Mouse (Mus musculus) liver, adult (tissue): ENCODE results near the gene Kctd14.

Experiments
- GATA4 ChIP-seq: IDR thresholded peaks from 2 replicates; pipeline ENCODE4 v1.6.1; 2014; ENCODE audit warnings: mild to moderate bottlenecking, low read length; ENCODE audit not compliant: insufficient replicate concordance

Kctd14 gene

GRCm38 (mm10) chr7:97427778-97428420 lies 23.2 kb upstream of the Kctd14 start:
- TF ChIP-seq GATA4, result no peak

DNA sequence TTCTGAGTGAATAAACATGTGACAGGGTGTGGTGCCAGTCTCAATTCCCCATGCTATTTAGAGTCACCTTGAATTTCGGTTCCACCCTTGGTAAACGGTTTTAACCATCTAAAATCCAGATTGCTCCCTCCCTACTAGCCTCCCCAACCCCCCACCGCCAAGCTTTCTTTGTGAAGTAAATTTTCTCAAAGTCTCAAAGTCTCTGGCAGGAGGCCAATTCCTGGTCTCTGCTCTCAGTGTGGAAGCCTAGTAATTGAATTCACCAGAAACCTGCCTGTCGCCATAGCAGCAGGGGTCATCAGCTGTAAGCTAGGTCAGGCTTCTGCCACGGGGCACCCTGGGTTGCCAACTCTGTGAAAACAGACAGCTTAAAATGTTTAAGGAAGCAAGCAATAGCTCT lies 21.4 kb upstream of the Kctd14 start:
- TF ChIP-seq GATA4, result no peak

DNA sequence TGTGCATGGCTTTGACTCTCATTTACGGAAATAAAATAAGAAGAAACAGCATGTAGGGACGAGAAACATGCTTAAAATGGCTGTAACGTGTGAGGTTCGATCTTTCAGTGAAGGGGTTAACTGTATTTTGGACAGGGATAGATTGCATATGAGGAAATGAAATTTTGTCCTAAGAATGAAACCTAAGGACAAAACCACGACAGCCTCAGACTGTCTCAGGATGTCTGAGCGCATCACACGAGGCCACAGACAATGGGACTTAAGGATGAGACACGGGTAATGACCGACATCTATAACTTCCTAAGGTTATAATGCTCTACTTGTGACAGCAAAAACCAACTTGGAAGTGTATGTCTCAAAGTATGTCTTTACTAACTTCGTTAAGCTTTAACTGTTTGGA lies 16.6 kb upstream of the Kctd14 start:
- no peak for TF ChIP-seq GATA4

DNA sequence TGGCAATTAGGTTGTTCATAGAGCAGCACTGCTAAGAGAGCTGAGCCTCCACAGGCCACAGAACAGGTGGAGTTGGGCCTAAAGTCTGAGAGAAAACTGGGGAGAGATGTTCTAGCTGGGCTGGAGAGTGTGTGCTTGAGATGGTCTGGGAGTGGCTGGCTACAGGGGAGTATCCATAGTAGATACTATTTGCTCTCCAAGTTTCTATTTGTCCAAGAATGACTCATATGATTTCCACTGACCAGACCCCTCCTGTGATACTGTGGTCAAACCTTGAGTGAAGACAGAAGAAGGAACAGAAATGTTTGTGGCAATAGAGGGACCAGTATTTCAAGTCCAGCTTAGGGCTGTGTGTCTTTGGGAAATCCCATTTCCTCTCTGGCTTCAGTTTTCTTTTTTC lies 12.1 kb upstream of the Kctd14 start:
- no peak for TF ChIP-seq GATA4

DNA sequence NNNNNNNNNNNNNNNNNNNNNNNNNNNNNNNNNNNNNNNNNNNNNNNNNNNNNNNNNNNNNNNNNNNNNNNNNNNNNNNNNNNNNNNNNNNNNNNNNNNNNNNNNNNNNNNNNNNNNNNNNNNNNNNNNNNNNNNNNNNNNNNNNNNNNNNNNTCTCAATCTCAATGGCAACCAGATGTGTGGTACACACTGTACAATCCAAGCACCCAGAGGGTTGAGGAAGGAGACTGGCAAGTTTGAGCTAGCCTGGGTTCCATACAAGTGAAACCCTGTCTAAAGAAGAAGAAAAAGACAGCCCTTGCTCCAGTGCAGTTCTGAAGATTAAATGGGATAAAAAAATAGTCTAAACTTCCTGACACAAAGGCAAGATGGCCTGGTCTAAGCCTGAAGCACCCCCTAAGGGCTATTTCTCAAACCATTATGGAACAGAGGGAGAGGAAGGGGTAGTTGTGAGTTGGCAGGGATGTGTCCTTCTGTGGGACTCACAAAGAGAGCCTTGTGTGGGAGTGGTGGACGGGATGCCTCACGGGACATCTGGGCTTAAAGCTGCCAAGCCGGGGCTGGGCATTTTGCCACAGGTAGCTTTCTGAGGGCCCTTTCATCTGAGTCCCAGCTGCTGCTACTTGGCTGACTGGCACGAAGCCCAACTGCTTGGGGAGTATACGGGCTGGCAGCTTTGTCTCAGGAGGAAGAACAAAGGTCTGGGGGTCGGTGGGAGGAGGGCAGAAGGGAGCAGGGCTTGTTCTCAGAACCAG lies 4.8 kb upstream of the Kctd14 start:
- TF ChIP-seq GATA4, result no peak

- no peak for TF ChIP-seq GATA4
Observed at GRCm38 (mm10) chr7:97447050-97447531, 4.0 kb upstream of the Kctd14 start.

GRCm38 (mm10) chr7:97452196-97452595 lies 1.1 kb downstream of the Kctd14 start:
- no peak for TF ChIP-seq GATA4

DNA sequence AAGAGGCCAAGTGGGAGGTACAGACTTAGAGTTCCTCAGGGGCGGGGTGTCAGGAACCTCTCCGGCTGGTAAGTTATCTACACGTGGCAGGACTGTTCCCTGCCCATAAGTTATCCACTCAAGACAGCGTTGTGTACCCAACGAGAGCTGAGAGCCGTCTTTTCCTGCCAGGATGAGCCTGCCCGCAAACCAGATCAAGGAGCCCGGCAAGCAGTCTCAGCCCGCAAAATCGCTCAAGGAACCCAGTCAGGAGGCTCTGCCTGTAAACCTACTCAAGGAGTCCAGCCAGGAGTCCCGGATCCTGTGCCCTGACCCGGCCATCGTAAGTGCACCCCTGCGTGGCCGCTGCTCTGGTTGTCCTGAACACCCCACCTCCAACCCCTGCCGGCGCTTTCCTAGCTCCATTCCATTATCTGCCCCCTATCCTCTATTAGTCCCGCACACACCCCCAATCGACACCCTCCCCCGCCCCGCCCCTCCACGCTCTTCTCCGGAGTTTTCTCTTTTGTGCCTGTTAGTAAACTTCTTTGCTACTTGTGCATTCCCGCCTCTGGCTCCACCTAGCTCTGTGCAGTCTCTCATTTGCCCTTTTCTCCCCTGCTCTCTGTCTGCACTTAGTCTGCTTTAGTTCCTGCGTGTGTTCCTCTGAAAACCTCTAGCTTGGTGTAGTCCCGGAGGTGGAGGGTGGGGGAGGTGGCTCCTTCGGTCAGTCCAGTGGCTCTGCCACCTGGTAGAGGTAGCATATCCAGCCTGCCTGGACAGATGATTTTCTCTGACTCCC lies 2.2 kb downstream of the Kctd14 start:
- TF ChIP-seq GATA4, result no peak

- no peak for TF ChIP-seq GATA4
Observed at GRCm38 (mm10) chr7:97454795-97455194, 3.7 kb downstream of the Kctd14 start.

GRCm38 (mm10) chr7:97455577-97455976 lies 4.5 kb downstream of the Kctd14 start:
- TF ChIP-seq GATA4, result no peak

DNA sequence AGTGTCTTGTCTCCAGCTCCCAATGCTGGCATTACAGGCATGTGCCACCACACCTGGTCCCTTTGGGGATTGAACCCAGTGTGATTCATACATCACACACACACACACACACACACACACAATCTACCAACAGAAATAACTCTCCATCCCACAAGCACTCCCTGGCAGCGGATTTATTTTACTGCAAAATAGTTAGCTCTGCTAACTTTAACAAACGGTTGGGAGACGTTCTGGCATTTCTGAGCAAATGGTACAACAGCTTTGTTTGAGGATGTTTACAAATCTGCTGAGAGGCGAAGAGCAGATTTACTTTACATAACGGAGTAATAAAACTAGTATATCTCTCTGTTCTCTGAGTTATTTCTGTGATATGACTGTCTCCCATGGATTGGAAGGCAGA lies 21.9 kb downstream of the Kctd14 start:
- TF ChIP-seq GATA4, result no peak

GRCm38 (mm10) chr7:97479349-97479748 lies 28.2 kb downstream of the Kctd14 start:
- TF ChIP-seq GATA4, result no peak

- no peak for TF ChIP-seq GATA4
Observed at GRCm38 (mm10) chr7:97480290-97480689, 29.2 kb downstream of the Kctd14 start.

DNA sequence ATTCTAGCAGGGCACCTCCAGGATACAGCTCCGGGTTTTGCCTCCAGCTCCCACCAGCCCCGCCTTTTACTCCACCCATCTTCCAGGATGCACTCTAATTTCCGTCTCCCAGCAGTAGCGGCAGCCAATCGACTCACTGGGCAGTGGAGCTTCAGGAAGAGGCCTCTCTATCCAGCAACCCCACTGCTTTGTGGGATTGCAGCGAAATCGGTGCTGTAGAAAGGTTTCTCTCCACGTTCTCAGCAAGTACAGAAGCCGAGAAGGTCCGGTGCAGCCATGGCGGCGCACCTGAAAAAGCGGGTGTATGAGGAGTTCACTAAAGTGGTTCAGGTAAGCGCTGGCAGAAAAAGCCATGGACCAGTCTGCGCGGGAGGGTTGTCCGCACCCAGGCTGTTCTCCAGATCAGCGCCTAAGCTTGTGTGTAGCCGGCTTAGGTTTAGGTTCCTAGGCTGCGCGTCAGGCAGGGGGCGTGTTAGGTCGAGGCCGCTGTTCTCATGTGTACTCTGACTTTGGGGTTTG lies 29.8 kb downstream of the Kctd14 start, which contains the start of gene Ints4:
TSS of gene Ints4 (plus strand) at position 136 of the 519 bp plus-strand sequence.
- TF ChIP-seq GATA4, result peak; percentile 79; the same call in 1 of the 2 replicates

- no peak for TF ChIP-seq GATA4
Observed at GRCm38 (mm10) chr7:97483378-97483777, 32.3 kb downstream of the Kctd14 start.
